Mouse (Mus musculus): ENCODE results near the gene Vps52. TPM values are rescaled to one million over a fixed set of nuclear protein-coding genes. Genes with fewer than 3 reads are reported as not detected.

The Vps52 gene
- 10 to 100 TPM; 39.2 to 39.4 TPM for total RNA-seq (2021)

DNA sequence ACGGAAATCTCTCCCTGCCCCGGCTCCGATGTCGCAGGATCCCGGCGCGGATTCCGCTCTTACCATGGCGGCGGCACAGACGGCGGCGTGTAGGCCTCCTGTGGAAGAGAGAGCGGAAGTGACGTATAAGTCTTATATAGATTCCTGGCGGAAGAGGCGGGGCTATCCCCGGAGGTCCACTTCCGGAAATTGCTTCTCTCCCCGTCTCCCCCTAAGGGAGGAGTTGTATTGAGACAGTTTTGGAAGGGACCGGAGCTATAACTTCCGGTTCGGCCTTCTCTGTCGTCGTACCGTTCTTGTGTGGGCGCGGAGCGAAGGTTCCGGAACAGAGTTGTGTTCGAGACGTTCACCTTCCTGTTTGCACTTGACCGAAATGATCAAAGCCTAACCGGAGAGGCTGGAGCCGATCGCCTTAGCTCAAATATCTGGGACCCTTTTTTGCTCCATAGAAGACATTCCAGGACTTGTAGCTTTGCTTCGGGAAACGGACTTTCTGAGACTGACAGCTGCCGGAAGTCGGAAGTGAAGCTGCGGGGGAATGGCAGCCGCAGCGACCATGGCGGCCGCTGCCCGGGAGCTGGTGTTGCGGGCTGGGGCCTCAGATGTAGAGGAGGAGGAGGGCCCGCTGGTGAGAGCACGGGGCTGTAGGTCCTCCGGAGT lies at the start of gene Vps52, which contains the start of gene Rps18:
TSS of gene Vps52 (plus strand) at position 258 of the 660 bp plus-strand sequence.
TSS of gene Rps18 (minus strand) at position 447 of the 660 bp plus-strand sequence.
- intact Hi-C loops (cut with DNase I), result loop anchor here (1.0 to 5.0 kb wide), 2 partner anchors 15 to 1397 kb away; partner anchors contain the start of genes Pfdn6 and Wdr46
- DNase-seq (ENCODE audit: low spot score), result peak; percentile 92

DNA sequence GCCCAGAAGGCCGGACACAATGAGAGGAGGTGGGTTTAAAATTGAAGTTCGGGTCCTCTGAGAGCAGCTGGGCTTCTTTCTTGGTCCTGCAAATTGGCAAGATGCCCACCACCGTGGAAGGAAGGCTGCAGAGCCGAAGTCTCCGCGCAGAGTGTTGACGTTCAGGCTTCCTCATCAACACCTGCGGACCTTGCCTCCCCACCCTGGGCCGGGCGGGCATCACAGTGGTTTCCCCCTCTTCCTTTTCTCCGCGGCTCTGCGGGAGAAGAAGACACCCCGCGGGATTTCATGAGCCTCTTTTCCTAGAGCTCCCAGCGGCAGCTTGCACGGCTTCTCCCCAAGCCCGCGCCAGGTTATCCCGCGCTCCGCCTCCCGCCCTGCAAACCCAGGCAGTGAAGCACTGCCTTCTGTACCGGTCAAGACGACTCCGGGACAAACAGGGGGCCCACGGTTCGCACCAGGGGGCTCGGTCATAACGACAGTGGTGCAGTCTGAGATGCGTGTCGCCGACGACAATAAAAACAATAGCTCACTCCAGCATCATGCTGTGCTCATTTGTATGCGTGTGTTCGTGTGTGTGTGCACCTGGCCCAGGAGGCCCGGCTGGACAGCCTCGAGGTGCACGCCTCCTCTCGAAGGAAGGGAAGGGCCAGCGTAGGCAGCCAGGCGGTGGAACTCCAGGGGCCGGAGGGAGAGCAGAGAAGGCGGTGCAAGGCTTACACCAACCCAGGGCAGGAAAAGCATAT lies 47.1 kb upstream of the Vps52 start:
- intact Hi-C loops (cut with DNase I), result no loop called here
- no peak for DNase-seq (ENCODE audit: low spot score)

DNA sequence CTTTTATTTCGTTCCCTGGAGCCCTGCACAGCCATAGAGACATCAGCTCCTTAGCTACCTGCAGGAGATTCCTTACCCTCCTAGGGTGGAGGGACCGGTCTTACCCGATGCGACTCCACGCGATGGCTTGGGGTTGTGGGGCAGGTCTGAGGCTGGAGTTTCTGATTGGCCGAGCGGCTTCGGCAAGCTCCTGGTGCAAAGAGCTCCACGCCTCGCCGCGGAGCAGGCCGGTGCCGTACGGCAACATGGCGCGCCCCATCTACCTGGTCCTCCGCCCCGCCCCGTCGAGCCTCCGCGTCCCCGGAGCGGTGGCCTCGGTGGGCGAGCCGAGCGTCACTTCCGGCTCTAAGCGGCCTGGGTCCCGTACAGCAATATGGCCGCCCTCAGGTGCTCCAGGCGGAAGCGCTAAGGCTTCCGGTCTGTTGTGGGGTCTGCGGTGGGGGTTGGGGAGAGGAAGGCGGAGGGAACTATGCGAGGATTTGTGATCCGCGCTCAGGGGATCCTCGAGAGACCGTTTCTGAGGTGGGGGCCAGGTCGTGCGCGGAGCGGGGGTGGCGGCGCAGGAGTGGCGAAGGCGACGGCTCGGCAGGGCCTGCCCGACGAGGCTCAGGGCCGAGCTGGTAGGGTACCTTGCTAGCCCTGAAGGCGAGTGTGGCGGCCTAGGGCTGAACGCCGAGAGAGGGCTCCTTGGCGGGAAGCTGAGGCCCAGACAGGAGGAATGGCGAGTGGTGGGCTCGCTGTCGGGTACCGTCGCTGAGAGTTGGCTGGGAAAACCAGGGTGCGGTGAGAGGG lies 46.3 kb upstream of the Vps52 start, which contains the start of gene Daxx:
TSS of gene Daxx (plus strand) at position 338 of the 792 bp plus-strand sequence.
- intact Hi-C loops (cut with DNase I), result no loop called here
- peak; percentile 98 for DNase-seq (ENCODE audit: low spot score)

DNA sequence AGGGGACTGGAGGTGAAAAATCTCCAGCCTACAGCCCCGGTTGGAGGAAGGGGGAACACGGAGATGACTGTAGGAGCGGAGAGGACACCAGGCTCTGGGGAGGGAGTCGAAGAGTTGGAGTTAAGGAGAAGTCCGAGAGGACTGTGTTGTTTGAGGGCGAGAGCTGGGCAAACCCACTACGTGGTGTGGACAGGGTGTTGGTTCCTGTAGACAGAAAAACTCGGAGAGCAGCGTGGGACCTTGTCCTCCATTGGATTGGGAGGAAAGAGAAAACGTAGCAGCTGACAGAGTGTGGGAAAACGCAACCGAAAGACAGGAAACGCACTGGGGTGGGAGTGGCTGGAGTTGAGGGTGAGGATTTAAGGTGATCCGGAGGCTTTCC lies 45.8 kb upstream of the Vps52 start:
- peak; percentile 35 for DNase-seq (ENCODE audit: low spot score)
- intact Hi-C loops (cut with DNase I), result no loop called here

DNA sequence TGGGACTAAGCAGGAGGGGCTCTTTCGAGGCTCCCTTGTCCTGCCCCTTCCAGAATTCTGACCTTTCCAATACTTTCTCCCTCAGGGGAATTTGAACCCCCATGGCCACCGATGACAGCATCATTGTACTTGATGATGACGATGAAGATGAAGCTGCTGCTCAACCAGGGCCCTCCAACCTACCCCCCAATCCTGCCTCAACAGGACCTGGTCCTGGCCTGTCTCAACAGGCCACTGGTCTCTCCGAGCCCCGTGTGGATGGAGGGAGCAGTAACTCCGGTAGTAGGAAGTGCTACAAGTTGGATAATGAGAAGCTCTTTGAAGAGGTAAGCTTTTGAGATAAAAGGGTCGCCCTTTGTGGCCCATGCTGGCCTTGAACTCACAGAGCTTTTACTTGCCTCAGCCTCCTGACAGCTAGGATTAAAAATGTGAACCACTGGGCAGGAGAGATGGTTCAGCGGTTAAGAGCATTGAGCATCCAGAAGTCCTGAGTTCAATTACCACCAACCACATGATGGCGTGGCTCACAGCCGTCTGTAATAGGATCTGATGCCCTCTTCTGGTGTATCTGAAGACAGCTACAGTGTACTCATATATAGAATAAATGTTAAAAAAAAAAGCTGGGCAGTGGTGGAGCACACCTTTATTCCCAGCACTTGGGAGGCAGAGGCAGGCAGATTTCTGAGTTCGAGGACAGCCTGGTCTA lies 45.1 kb upstream of the Vps52 start:
- intact Hi-C loops (cut with DNase I), result no loop called here
- no peak for DNase-seq (ENCODE audit: low spot score)

DNA sequence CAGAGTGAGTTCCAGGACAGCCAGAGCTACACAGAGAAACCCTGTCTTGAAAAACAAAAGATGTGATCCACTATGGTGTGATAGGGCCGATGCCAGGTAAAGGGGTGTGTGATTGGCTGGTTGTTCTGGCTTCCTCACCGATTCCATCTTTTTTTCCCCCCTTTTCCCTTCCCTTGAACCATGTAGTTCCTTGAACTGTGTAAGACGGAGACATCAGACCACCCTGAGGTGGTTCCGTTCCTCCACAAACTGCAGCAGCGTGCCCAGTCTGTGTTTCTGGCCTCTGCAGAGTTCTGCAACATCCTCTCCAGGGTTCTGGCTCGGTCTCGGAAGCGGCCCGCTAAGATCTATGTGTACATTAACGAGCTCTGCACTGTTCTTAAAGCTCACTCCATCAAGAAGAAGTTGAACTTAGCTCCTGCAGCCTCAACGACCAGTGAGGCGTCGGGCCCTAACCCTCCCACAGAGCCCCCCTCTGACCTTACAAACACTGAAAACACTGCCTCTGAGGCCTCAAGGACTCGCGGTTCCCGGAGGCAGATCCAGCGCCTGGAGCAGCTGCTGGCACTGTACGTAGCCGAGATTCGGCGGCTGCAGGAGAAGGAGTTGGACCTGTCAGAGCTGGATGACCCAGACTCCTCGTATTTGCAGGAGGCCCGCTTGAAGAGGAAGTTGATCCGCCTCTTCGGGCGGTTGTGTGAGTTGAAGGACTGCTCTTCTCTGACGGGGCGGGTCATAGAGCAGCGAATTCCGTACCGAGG lies 44.4 kb upstream of the Vps52 start:
- intact Hi-C loops (cut with DNase I), result no loop called here
- DNase-seq (ENCODE audit: low spot score), result no peak

DNA sequence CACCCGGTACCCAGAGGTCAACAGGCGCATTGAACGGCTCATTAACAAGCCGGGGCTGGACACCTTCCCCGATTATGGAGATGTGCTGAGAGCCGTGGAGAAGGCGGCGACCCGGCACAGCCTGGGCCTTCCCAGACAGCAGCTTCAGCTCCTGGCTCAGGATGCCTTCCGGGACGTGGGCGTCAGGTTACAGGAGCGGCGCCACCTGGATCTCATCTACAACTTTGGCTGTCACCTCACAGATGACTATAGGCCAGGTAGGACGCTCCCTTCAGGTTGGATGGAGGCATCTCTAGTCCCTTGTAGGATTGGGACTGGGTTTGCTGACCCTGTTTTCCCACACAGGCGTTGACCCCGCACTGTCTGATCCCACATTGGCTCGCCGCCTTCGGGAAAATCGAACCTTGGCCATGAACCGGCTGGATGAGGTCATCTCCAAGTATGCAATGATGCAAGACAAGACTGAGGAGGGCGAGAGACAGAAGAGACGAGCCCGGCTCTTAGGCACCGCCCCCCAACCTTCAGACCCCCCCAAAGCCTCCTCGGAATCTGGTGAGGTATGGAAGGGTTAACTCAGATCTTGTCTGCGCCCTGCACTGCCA lies 43.7 kb upstream of the Vps52 start:
- DNase-seq (ENCODE audit: low spot score), result no peak
- intact Hi-C loops (cut with DNase I), result no loop called here

DNA sequence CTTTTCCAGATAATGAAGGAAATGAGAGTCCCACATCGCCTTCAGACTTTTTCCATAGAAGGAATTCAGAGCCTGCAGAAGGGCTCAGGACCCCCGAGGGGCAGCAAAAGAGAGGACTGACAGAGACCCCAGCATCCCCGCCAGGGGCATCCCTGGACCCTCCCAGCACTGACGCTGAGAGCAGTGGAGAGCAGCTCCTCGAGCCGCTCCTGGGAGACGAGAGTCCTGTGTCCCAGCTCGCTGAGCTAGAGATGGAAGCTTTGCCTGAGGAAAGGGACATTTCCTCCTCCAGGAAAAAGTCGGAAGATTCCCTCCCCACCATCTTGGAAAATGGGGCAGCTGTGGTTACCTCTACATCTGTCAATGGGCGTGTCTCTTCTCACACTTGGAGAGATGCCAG lies 42.3 kb upstream of the Vps52 start:
- intact Hi-C loops (cut with DNase I), result no loop called here

DNA sequence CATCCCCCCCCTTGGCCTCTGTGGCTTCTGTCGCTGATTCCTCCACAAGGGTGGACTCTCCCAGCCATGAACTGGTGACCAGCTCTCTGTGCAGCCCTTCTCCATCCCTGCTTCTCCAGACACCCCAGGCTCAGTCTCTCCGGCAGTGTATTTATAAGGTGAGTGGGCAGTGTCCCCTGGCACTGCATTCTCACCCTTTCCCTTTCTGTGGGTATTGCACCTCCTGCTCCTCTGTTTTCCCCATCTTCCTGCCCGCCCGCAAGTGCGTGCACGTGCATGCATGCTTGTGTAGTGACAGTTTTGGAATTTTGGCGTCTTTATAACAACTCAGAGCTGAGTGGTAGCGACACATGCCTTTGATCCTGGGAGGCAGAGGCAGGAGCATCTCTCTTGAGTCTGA lies 41.7 kb upstream of the Vps52 start:
- no peak for DNase-seq (ENCODE audit: low spot score)
- intact Hi-C loops (cut with DNase I), result no loop called here

More for the DNA sequence above, 42.3 kb upstream of the Vps52 start:
- DNase-seq (ENCODE audit: low spot score), result no peak

DNA sequence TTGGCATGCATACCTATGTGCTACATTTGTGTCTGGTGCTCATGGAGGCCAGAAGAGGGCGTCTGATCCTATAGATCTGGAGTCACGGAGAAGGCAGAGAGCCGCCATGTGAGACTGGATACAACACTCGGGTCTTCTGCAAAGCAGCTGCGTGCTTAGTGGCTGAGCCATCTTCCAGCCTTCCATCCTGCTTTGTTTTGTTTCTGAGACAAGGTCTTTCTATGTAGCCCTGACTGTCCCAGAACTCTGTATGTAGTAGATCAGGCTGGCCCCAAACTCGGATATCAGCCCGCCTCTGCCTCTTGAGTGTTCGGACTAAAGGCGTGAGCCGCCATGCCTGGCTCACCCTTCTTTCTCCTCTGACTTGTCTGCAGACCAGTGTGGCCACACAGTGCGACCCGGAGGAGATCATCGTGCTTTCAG lies 40.6 kb upstream of the Vps52 start:
- intact Hi-C loops (cut with DNase I), result no loop called here
- DNase-seq (ENCODE audit: low spot score), result no peak

DNA sequence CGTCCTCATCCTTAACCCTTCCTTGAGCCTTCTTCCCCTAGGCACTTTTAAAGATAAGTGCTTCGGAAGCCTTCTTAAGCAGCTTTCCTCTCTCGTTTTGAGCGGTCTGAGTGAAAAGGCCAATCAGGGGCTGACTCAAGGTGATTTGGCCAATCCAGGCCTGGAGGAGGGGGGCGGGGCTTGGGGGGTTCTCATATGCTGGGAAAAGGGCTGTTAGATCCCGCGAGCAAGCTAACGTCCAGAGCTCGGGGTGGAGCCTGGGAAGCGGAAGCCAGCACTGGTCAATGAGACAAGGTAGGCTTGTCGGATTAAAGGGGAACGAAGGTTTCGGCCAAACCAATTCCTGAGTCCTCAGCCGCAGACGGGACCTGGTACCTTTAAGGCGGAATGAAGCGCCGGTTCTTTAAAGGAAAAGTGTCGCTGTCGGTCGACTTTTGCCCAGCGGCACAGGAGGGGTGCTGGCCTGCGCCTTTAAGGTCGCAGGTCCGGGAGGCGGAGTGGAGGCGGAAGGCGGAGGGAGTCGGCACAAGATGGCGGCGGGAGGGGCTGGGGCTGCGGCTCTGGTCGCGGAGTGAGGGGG lies 39.9 kb upstream of the Vps52 start, which contains the start of the genes Tapbp and Zbtb22:
TSS of gene Tapbp (plus strand) at position 229 of the 580 bp plus-strand sequence.
TSS of gene Zbtb22 (plus strand) at position 234 of the 580 bp plus-strand sequence.
- intact Hi-C loops (cut with DNase I), result no loop called here
- DNase-seq (ENCODE audit: low spot score), result peak; percentile 95

DNA sequence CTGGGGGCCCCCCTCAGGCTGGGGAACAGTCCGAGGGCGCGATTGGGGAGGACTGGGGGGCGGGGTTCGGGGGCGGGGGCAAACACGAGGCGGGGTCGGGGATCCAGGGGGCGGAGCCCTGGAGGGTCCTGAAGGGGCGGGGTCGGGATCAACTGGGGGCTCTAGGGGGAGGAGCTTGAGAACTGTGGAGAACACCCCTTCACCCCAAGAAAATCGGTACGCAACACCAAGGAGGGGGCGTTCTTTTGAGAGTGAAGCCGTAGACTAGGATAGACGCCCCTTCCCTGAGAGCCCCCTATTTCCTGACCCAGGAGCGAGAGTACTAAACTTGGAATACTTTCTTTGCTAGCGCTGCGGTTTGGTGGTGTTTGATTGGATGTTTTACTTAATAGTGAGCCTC lies 39.3 kb upstream of the Vps52 start:
- intact Hi-C loops (cut with DNase I), result no loop called here
- no peak for DNase-seq (ENCODE audit: low spot score)

DNA sequence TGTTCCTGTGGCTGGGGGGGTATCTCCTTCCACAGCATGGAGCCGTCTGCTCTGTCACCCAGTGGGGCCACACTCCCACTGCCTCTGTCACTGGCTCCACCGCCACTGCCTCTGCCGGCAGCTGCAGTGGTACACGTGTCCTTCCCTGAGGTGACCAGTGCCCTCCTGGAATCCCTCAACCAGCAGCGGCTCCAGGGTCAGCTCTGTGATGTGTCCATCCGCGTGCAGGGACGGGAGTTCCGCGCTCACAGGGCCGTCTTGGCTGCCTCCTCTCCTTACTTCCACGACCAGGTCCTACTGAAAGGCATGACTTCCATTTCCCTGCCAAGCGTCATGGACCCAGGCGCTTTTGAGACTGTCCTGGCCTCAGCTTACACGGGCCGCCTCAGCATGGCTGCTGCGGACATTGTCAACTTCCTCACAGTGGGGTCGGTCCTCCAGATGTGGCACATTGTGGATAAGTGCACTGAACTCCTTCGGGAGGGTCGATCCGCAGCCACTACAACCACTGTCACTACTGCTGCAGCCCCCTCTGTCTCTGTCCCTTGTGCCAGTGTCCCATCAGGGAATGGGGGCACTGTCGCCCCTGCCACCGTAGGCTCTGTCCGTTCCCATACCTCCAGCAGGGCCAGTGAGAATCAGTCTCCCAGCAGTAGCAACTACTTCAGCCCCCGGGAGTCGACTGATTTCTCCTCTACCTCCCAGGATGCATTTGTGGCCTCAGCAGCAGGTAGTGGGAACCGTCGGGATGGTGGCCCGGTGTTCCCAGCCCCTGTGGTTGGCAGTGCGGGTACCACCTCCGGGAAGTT lies 38.6 kb upstream of the Vps52 start:
- no peak for DNase-seq (ENCODE audit: low spot score)
- intact Hi-C loops (cut with DNase I), result no loop called here

DNA sequence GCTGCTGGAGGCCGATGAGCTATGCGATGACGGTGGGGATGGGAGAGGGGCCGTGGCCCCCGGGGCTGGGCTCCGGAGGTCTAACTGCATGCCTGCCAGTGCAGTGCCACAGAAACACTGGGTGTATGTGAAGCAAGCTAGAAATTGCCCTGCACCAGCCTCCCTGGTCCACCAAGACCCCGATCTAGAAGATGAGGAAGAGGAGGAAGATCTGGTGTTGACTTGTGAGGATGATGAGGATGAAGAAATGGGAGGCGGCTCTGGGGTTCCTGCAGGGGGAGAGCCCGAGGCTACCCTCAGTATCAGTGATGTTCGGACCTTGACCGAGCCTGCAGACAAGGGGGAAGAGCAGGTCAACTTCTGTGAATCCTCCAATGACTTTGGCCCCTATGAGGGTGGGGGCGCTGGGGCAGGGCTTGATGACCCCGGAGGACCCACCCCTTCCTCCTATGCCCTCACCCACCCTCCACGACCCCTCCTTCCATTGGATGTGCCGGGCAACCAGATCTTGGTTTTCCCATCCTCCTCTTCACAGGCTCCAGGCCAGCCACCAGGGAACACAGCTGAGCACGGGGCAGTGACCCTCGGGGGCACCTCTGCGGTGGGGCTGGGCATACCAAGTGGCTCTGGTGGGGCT lies 37.8 kb upstream of the Vps52 start:
- intact Hi-C loops (cut with DNase I), result no loop called here
- no peak for DNase-seq (ENCODE audit: low spot score)

DNA sequence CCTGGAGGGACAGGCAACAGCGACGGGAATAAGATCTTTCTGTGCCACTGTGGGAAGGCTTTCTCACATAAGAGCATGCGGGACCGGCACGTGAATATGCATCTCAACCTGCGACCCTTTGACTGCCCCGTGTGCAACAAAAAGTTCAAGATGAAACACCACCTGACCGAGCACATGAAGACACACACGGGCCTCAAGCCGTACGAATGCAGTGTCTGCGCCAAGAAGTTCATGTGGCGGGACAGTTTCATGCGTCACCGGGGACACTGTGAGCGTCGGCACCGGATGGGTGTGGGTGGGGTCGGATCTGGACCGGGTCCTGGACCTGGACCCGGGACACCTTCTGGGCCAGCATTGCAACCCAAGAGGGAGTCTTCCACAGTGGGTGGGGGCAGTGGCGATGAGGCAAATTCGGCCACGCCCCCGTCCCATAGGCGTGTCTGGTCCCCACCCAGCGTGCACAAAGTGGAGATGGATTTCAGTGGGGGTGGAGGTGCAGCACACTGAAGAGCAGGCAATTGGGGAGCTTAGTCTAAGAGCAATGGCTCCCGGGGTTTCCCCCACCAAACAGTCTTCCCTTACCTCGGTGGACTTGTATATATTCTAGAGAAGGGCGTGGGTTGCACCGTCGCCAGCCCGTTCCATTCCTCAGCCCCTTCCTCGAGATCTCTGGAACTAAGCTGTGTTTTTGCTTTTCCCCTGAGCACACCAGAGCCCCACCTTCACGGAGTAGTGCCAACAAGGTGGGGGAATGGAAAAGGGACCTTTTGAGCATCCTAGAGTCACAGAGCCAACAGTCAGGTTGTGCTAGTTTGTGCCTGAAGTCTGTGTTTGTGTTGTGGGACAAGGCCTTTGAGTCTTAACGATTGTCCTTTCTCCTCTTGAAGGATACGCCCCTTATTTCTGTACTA lies 37.1 kb upstream of the Vps52 start:
- DNase-seq (ENCODE audit: low spot score), result peak; percentile 31
- intact Hi-C loops (cut with DNase I), result no loop called here

All from heart, postnatal 25 days (tissue).